Mouse (Mus musculus): ENCODE results near the gene Tmem217.
"Not testable (repeated sequence)": the region's sequence is repeated elsewhere in the genome, so short reads cannot be mapped to it uniquely, and the experiment has no call there.

The Tmem217 gene

GRCm38 (mm10) chr17:29503700-29504099 lies 48.5 kb downstream of the Tmem217 start:
- no peak for DNase-seq (ENCODE audit: low spot score in 2 of 2)

GRCm38 (mm10) chr17:29502669-29503665 lies 49.2 kb downstream of the Tmem217 start:
- no peak for DNase-seq (ENCODE audit: low spot score in 2 of 2)

- no peak for DNase-seq (ENCODE audit: low spot score in 2 of 2)
Measured at GRCm38 (mm10) chr17:29502005-29502668, 50.0 kb downstream of the Tmem217 start.

GRCm38 (mm10) chr17:29500802-29501469 lies 51.2 kb downstream of the Tmem217 start:
- DNase-seq (ENCODE audit: low spot score in 2 of 2), result no peak

GRCm38 (mm10) chr17:29500243-29500740 lies 51.9 kb downstream of the Tmem217 start:
- no peak for DNase-seq (ENCODE audit: low spot score in 2 of 2)

- no peak for DNase-seq (ENCODE audit: low spot score in 2 of 2)
Measured at GRCm38 (mm10) chr17:29499511-29499910, 52.7 kb downstream of the Tmem217 start.

GRCm38 (mm10) chr17:29498952-29499351 lies 53.2 kb downstream of the Tmem217 start:
- not testable (repeated sequence) for DNase-seq (ENCODE audit: low spot score in 2 of 2)

GRCm38 (mm10) chr17:29498028-29498427 lies 54.2 kb downstream of the Tmem217 start:
- no peak for DNase-seq (ENCODE audit: low spot score in 2 of 2)

- not testable (repeated sequence) for DNase-seq (ENCODE audit: low spot score in 2 of 2)
Measured at GRCm38 (mm10) chr17:29497481-29497880, 54.7 kb downstream of the Tmem217 start.

GRCm38 (mm10) chr17:29497071-29497354 lies 55.2 kb downstream of the Tmem217 start:
- DNase-seq (ENCODE audit: low spot score in 2 of 2), result no peak

GRCm38 (mm10) chr17:29496211-29497070 lies 55.7 kb downstream of the Tmem217 start:
- DNase-seq (ENCODE audit: low spot score in 2 of 2), result no peak

GRCm38 (mm10) chr17:29494732-29495076 lies 57.5 kb downstream of the Tmem217 start:
- DNase-seq (ENCODE audit: low spot score in 2 of 2), result peak in 1 of 2 experiments; percentile 23

GRCm38 (mm10) chr17:29494062-29494731 lies 58.0 kb downstream of the Tmem217 start:
- no peak for DNase-seq (ENCODE audit: low spot score in 2 of 2)

- no peak for DNase-seq (ENCODE audit: low spot score in 2 of 2)
Measured at GRCm38 (mm10) chr17:29493461-29493980, 58.7 kb downstream of the Tmem217 start.

- DNase-seq (ENCODE audit: low spot score in 2 of 2), result peak; percentile 68 to 79
Measured at GRCm38 (mm10) chr17:29492269-29493191, 59.7 kb downstream of the Tmem217 start.

- peak; percentile 41 to 42 for DNase-seq (ENCODE audit: low spot score in 2 of 2)
Measured at GRCm38 (mm10) chr17:29491591-29492268, 60.5 kb downstream of the Tmem217 start.

- peak; percentile 62 to 63 for DNase-seq (ENCODE audit: low spot score in 2 of 2)
Measured at GRCm38 (mm10) chr17:29490713-29491581, 61.2 kb downstream of the Tmem217 start, which contains the start of gene Pim1. Gene Pim1 (plus strand): TSS chr17:29490753.
